Mouse (Mus musculus) G1E (cell line): Measurements from ENCODE around the gene Kcna7.

Source experiments
- CTCF ChIP-seq: IDR thresholded peaks from 2 replicates; pipeline ENCODE4 v1.5.1; 2012; ENCODE audit warnings: low read depth, low read length, inconsistent platforms, mixed read lengths
- GATA1 ChIP-seq: IDR thresholded peaks from 2 replicates; pipeline ENCODE4 v1.6.1; 2012; ENCODE audit warnings: borderline replicate concordance, low read length, inconsistent platforms, mixed read lengths
- POLR2AphosphoS5 ChIP-seq: IDR thresholded peaks from 2 replicates; pipeline ENCODE4 v1.6.1; 2012; ENCODE audit warnings: low read depth, low read length, inconsistent platforms; ENCODE audit not compliant: insufficient replicate concordance
- TAL1 ChIP-seq: conservative IDR thresholded peaks from 2 replicates; pipeline ENCODE4 v1.6.1; 2012; ENCODE audit warnings: low read depth, low read length, inconsistent platforms, mixed read lengths

DNA sequence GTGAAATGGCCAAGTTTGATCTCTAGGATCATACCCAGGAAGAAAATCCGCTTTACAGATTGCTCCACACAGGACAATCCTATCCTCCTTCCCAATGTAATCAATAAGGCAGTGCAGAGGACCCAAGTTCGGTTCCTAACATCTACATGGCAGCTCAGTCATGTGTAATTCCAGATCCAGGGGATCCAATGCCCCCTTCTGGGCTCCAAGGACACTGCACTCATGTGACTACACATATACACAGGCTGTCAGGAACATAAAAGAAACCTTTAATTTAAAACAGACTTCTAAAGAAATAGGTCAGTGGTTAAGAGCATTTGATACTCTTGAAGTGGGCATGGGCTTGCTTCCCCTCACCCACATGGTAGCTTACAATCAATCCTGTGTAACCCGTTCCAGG lies 19.4 kb upstream of the Kcna7 start:
- TF ChIP-seq CTCF (no peak), GATA1 (no peak), TAL1 (no peak), POLR2AphosphoS5 (no peak)
